Mouse (Mus musculus) liver, adult 2 months (tissue): ENCODE results near the gene 1700029I15Rik. TPM values are rescaled to one million over a fixed set of nuclear protein-coding genes. Genes with fewer than 3 reads are reported as not detected.

Source experiments
- DNase-seq: peaks from one replicate; pipeline ENCODE4 v3.0.0-alpha.2; 2011; ENCODE audit warnings: low read depth, low spot score; ENCODE audit errors: extremely low read depth
- H3K27ac ChIP-seq: fragments of 200-500 bp; replicated peaks from 2 replicates; pipeline ENCODE4 v1.5.1; 2012; ENCODE audit warnings: low read depth, mild to moderate bottlenecking, control low read depth, inconsistent platforms, low read length; ENCODE audit not compliant: insufficient read depth
- H3K27me3 ChIP-seq: fragments of 200-500 bp; 2 replicates; pipeline ENCODE4 v1.6.1; 2012; ENCODE audit warnings: mild to moderate bottlenecking, moderate library complexity, low read length, inconsistent platforms; ENCODE audit not compliant: control insufficient read depth, insufficient read depth
- H3K36me3 ChIP-seq: fragments of 200-500 bp; 2 replicates; pipeline ENCODE4 v1.6.1; 2012; ENCODE audit warnings: low read length, inconsistent platforms; ENCODE audit not compliant: control insufficient read depth, insufficient read depth
- H3K4me1 ChIP-seq: fragments of 200-500 bp; 2 replicates; pipeline ENCODE4 v1.6.1; 2011; ENCODE audit warnings: low read length; ENCODE audit not compliant: control insufficient read depth, insufficient read depth
- H3K4me3 ChIP-seq: fragments of 200-500 bp; 2 replicates; pipeline ENCODE4 v1.5.1; 2011; ENCODE audit warnings: low read depth, mild to moderate bottlenecking, control low read depth, low read length, moderate library complexity; ENCODE audit not compliant: insufficient read depth
- H3K79me2 ChIP-seq: fragments of 200-500 bp; 2 replicates; pipeline ENCODE4 v1.6.1; 2012; ENCODE audit warnings: inconsistent platforms, mild to moderate bottlenecking, low read length, moderate library complexity; ENCODE audit not compliant: control insufficient read depth, insufficient read depth
- H3K9ac ChIP-seq: fragments of 200-500 bp; 2 replicates; pipeline ENCODE4 v1.6.1; 2012; ENCODE audit warnings: low read depth, mild to moderate bottlenecking, control low read depth, inconsistent platforms, low read length
- CTCF ChIP-seq: fragments of 200-500 bp; IDR thresholded peaks from 2 replicates; pipeline ENCODE4 v1.5.1; 2011; ENCODE audit warnings: low read depth, low read length, control low read depth
- POLR2A ChIP-seq: fragments of 200-500 bp; IDR thresholded peaks from 2 replicates; pipeline ENCODE4 v1.6.1; 2011; ENCODE audit warnings: low read length, control low read depth; ENCODE audit not compliant: insufficient read depth; ENCODE audit errors: extremely low read depth
- WGBS: fragments of 180-500 bp; shearing (Covaris S2); methylation state at CpG from one replicate; pipeline ENCODE4 v1.1.7; 2018; 5-methylcytosine and 5-hydroxymethylcytosine counted together
- polyA plus RNA-seq: library from polyadenylated mRNA; depleted of rRNA; stranded (reverse); fragments of >200 nt; gene quantifications from 2 replicates; pipeline ENCODE4 v1.2.3, GENCODE M21; 2012
- total RNA-seq: library from RNA; depleted of rRNA; stranded (reverse); fragments of >200 nt; gene quantifications from 2 replicates; pipeline ENCODE4 v1.2.3, GENCODE M21; 2014

The 1700029I15Rik gene
- total and polyA plus RNA-seq, 2 experiments, result 1.3 to 3.3 TPM

DNA sequence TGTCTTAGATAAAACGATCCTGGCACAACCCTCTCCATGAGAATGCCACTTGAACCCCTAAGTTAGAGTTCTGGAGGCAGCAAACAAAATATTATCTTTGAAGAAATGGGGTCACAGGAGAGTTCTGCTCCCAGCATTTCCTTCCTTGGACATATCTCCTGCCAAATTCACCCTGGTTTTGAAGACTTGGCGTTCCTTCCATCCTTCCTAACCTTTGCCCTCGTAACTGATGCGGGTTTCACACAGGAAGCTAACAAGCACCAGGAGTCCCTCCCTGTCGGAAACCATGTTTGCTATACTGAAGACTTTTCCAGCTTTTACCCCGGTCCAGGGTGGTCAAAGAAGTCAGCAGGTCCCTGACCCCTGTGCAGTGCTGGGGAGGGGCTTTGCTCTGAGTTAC lies 28.1 kb upstream of the 1700029I15Rik start:
- Histone ChIP-seq H3K27me3 (no peaks in the 10 kb centered on the region), H3K4me1 (no peaks in the 10 kb centered on the region; the same call in 1 of the 2 replicates), H3K4me3 (no peak overlapping the region), H3K9ac (no peak overlapping the region), H3K27ac (peak overlapping the region; percentile 19; the same call in 1 of the 2 replicates), H3K79me2 (no peaks in the 10 kb centered on the region), H3K36me3 (peaks cover 22% of the 10 kb centered on the region)
- no peak for DNase-seq
- no peak for TF ChIP-seq POLR2A
- TF ChIP-seq CTCF, result no peak
- 56% methylated on average over 6 of the region's 6 CpGs for WGBS

DNA sequence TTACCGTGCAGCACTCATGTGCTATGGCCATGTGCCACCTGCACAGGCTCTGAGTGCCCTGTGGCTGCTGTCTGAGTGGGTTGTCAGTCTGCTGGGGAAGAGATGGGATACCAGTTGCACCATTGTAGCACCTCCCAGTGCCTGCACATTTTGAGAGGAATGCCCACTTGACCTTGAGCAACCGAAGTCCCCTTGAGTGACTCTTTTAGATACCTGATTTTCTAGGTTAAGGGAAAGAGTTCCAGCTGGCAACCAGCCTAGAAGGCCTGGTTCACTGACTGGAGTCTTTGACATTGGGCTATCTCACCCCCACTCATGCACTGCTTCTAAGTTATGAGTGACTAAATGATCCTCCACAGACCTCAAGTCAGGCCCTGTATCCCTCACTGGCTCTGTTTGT lies 23.0 kb upstream of the 1700029I15Rik start:
- Histone ChIP-seq H3K4me1 (no peaks in the 10 kb centered on the region), H3K4me3 (no peak overlapping the region), H3K9ac (no peak overlapping the region), H3K79me2 (no peaks in the 10 kb centered on the region), H3K36me3 (peaks cover 13% of the 10 kb centered on the region), H3K27ac (no peak overlapping the region), H3K27me3 (no peaks in the 10 kb centered on the region)
- TF ChIP-seq CTCF (no peak), POLR2A (no peak)
- WGBS, result 51% methylated on average over 2 of the region's 2 CpGs
- DNase-seq, result no peak

DNA sequence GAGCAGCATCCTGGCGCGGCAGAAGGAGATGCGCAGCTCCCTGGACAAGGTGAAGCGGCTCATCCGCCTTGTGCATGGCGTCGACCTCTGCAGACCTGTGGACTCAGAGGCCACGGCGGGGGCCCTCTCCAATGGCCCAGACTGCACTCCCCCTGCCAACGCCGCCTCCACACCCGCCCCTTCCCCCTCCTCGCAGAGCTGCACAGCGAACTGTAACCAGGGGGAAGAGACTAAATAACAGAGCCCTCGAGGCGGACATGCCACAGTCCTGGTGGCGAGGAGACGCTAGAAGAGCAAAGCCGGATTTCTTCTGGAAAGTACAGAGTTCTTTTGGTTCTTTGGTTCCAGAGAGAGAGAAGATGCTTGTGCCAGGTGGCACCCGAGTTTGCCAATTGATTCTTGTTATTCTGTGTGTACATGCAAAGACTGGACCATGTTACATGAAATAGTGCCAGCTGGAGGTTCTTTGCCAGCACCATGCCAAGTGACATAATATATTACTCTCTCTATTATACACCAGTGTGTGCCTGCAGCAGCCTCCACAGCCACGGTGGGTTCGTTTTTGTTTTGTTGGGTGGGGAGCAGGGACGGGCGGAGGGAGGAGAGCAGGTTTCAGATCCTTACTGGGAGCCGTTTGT lies 22.0 kb upstream of the 1700029I15Rik start:
- peak; percentile 60 for DNase-seq
- Histone ChIP-seq H3K36me3 (peaks cover 13% of the 10 kb centered on the region), H3K79me2 (no peaks in the 10 kb centered on the region), H3K9ac (no peak overlapping the region), H3K4me3 (no peak overlapping the region), H3K27me3 (no peaks in the 10 kb centered on the region), H3K4me1 (no peaks in the 10 kb centered on the region), H3K27ac (no peak overlapping the region)
- no peak for TF ChIP-seq CTCF
- no peak for TF ChIP-seq POLR2A
- WGBS, result 74% methylated on average over 25 of the region's 25 CpGs

DNA sequence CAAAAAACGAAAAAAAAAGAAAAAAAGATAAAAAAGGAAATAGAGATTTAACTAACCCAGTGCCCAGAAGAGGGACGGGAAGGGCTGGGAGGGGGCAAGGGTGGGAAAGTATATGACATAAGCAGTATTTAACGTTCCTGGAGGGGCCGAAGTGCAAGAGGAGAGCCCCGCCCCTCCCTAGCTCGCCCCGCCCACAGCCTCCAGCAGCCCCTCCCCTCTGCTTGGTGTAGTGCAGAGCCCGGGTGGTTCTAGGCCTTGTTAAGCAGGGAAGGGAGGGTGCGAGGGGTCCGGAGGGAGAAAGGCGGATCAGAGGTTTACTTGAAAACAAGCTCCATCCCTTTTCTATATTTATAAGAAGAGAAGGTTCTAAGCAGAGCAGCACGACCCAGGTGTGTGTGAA lies 21.4 kb upstream of the 1700029I15Rik start:
- TF ChIP-seq POLR2A (no peak), CTCF (no peak)
- Histone ChIP-seq H3K36me3 (peaks cover 13% of the 10 kb centered on the region), H3K79me2 (no peaks in the 10 kb centered on the region), H3K27me3 (no peaks in the 10 kb centered on the region), H3K9ac (no peak overlapping the region), H3K4me1 (no peaks in the 10 kb centered on the region), H3K4me3 (no peak overlapping the region), H3K27ac (no peak overlapping the region)
- 45% methylated on average over 12 of the region's 12 CpGs for WGBS
- DNase-seq, result no peak

DNA sequence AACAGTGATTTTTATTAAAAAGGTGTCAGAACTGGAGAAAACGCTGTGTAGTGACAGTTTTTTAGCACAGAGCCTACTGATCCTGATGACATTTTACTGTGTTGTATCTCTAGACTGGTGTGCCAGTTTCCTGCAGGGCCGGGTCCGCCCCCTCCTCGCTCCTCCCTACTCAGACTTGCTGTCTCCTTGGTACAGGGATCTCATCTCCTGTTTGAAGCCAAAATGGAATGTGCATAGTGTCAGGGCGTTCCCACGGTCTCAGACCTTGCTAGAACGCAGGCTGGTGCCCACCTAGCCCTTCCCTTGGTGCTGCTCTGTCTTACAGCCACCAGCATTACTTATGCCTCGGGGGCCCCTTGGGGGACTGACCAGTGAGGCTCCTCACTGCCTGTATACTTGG lies 20.5 kb upstream of the 1700029I15Rik start:
- Histone ChIP-seq H3K79me2 (no peaks in the 10 kb centered on the region), H3K9ac (no peak overlapping the region), H3K4me1 (no peaks in the 10 kb centered on the region), H3K36me3 (peaks cover 10% of the 10 kb centered on the region), H3K27me3 (no peaks in the 10 kb centered on the region), H3K4me3 (no peak overlapping the region), H3K27ac (no peak overlapping the region)
- no peak for DNase-seq
- no peak for TF ChIP-seq POLR2A
- TF ChIP-seq CTCF, result no peak
- 88% methylated on average over 8 of the region's 8 CpGs for WGBS

DNA sequence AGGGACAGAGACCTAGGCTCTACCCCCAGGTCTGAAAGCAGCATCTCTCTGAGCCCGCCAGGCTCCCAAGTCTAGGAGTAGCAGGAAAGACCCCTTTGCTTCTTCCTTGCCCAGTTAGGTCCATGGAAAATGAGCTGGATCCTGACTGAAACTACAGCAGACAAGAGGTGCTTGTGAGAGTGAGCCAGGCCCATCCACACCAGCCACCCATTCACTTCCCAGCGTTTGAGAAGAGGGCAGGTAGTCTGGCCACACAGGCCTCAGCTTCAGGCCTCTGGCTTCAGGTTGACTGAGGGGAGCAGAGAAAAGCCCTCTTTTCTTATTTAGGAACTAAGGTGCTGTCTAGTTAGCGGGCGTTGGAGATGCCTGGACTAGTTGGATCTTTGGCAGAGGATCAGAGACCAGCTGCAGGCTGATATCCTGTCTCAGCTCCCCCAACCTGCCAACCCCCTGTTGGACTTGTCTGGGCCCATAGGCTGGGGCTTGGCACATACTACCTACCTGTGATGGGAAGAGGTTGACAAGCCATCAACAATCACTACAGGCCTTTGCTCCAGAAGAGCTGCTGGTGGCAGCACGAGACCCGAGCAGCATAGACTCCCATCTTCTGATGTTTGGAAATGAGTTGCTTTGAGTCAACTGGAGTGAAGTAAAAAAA lies 19.6 kb upstream of the 1700029I15Rik start:
- Histone ChIP-seq H3K36me3 (peaks cover 2% of the 10 kb centered on the region), H3K4me1 (no peaks in the 10 kb centered on the region), H3K79me2 (no peaks in the 10 kb centered on the region), H3K27ac (no peak overlapping the region), H3K4me3 (no peak overlapping the region), H3K9ac (no peak overlapping the region), H3K27me3 (no peaks in the 10 kb centered on the region)
- DNase-seq, result no peak
- TF ChIP-seq CTCF (no peak), POLR2A (no peak)
- 99% methylated on average over 6 of the region's 6 CpGs for WGBS
